Mouse (Mus musculus) retina, adult 2 months (tissue): Measurements from ENCODE around the gene Vmn1r189.
A peak's percentile ranks its signal among the peaks of the same experiment; 100 is the strongest.
"Not testable (repeated sequence)": the region's sequence is repeated elsewhere in the genome, so short reads cannot be mapped to it uniquely, and the experiment has no call there.

Source experiments
- DNase-seq: peaks from one replicate; pipeline ENCODE4 v3.0.0-alpha.2; 2012; ENCODE audit warnings: low read depth, low spot score

The Vmn1r189 gene

DNA sequence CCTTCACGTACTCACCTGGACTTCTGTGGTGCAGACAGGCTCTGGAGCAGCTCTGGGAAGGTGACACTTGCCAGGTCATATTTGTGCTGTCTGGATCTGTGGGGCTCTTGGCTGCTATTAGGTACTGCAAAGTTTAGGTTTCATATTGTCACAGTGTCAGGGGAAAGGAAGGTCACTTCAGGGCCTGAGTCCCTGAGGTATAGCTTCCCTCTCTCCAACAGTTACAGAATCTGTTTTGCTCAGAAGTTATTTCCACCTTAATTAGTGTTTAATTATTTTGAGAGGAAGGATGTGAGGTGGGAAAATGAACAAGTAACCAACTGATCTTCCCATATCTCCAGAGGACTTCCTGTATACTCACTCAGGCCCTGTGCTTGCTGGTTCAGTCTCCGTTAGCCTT is at the start of gene Vmn1r189:
Gene Vmn1r189, minus strand, starts transcription at position 101 of the 400 bp plus-strand sequence.
- DNase-seq = not testable (repeated sequence)

DNA sequence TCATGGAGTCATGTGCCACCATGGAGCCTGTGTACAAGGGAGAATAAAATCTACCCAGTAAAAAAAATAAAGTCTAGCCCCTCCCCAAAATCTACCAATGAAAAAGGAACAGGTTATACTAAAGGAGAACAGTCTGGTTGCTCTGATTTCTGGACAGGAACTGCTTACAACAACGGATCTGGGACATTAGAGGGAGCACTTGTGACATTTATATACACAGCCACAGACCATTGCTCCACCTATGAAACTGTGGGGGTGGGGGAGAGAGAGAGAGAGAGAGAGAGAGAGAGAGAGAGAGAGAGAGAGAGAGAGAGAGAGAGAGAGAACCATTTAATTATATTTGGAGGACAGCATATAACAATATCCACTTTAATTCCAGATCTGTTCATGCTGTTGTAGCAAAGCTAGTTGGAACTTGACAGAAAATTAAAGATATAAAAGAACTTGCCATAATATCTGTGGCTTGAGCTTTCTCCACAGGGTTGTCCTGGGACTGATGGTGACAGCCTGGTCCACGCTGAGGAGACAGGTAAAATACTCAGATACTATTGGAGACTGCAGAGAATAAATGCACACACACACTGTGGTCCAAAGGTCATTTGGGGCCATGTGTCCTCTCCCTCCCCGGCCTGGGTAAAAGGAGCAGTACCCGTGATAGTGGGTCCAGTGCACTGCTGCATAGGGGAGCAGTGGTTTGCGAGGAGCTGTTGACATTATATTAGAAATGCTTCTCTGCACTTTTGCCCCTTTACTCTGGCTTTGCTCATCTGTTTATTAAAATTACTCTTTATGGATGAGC is 31.1 kb upstream of the Vmn1r189 start:
- not testable (repeated sequence) for DNase-seq

DNA sequence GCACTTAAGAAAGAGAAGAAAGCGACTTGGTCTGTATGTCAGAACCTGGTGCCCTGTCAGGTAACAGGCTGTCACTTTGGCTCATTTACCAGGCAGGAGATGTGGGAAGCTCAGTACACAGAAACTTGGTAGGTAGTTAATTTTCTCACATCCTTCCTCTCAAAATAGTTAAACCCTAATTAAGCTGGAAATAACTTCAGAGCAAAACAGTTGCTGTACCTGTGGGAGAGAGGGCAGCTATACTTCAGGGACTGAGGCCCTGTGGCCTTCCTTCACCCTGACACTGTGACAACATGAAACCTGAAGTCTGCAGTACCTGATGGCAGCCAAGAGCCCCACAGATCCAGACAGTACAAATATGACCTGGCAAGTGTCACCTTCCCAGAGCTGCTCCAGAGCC is 21.5 kb downstream of the Vmn1r189 start, which contains the start of gene Vmn1r188:
Gene Vmn1r188, plus strand, starts transcription at position 301 of the 400 bp plus-strand sequence.
- DNase-seq = not testable (repeated sequence)

DNA sequence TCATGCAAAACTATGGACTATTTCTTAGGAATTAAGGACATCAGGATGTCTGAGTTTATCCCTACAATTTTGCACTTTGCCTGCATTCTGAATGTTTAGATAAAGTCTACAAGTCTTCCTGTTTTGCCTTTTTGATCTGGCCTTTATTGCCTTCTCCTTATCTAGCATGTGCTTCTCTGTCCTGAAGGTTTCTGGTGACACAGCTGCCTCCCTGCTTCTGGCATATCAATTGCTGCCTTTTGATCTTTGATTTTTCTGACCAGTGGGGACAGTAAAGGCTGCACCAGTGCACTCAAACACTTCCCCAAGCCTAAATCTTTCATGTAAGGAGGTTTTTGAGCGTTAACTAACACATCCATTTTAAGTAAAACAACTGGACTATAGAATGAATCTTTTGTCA is 42.2 kb downstream of the Vmn1r189 start:
- DNase-seq = no peak

DNA sequence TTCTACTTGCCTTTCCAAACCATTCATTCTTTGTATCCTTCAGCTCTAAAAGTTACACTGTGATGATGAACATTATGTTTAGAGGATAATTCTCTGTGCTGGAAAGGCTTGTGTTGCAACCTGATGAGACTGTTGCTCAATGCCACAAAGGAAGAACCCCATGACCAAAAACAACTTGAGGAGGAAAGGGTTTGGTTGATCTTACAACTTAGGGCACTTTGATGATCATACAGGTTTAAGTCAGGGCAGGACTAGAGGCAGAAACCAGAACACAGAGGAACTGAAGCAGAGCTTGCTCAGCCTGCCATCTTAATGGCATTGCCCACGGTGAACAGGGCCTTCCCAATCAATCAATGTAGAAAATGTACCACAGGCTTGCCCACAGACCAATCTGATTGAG is 44.2 kb downstream of the Vmn1r189 start:
- DNase-seq = no peak

DNA sequence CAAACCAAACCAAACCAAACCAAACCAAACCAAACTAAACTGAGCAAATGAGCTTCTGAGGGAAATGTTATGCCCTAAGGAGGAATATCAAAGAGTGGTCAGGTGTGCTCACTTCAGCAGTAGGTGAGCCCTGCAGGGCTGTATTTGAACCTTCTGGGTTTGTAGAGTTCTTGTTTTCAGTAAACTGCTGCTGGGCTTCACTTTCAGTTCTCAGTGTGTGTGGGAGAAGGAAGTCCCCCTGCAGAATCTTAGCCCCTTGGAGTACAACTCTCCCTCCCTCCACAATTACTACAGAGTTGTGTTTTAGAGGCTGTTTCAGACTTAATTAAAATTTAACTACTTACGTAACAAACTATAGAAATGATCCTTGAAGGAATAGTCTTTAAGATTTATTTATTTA is 51.9 kb downstream of the Vmn1r189 start:
- DNase-seq = no peak

DNA sequence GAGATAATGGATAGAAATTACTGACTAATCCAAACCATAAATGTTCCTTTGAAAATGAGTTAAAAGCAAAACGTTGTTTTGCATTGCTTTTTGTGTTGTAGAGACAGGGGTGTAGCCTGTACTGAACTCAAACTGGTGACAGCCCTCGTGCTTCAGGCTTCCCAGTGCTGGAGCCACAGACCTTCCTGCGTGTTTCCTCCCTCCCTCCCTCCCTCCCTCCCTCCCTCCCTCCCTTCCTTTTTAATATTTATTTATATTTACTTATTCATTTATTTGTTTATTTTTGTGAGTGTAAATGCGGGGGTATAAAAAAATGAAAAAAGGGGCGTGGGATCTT is 54.1 kb downstream of the Vmn1r189 start:
- DNase-seq = no peak

DNA sequence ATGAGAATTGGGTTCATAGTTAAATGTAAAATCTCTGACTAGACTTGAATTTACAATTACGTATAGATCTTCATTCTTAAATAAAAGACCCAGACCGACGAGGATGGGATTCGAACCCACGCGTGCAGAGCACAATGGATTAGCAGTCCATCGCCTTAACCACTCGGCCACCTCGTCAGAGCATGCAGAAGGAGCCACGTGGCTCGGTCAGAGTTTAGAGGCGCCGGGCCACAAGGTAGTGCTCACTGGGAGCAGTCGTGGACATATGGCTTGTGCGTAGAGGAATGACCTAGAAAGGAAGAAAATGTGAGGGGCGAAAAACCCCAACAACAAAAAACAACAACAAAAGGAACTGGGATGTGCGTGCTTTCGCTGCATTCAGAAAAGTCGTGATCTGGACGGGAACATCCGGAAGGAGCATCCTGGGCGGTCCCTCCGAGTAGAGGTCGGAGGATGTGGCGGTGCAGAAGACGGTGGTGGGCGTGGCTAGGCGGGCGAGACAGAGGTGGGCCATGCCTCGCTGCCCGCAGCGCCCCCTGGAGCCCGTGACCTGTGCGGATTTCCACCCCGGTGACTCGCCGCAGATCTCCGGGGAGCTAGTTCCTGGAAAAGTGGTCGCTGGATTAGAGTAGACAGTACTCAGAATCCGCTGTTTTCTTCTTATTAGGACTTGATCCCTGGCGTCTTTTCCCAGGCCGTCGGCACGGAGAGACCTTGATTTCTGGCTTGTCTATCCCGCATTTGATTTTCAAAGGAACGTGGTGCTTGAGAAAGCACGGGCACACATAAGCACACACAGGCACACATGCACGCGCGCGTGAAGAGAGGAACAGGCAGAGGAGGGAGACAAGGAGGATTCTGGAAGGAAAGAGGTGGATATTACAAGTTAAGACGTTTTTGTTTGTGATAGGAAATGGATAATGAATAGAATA is 54.8 kb downstream of the Vmn1r189 start:
- DNase-seq = peak; percentile 72
